Mouse (Mus musculus): ENCODE results near the gene Pkdrej.

Gene Pkdrej

GRCm38 (mm10) chr15:85772146-85772740 is 49.3 kb downstream of the Pkdrej start:
- DNase-seq (ENCODE audit: low read depth in 1 of 2, low spot score in 2 of 2), result no peak

GRCm38 (mm10) chr15:85771306-85772121 is 50.0 kb downstream of the Pkdrej start:
- DNase-seq (ENCODE audit: low read depth in 1 of 2, low spot score in 2 of 2), result no peak

- no peak for DNase-seq (ENCODE audit: low read depth in 1 of 2, low spot score in 2 of 2)
Measured at GRCm38 (mm10) chr15:85768991-85769390, 52.5 kb downstream of the Pkdrej start.

GRCm38 (mm10) chr15:85766677-85767076 is 54.9 kb downstream of the Pkdrej start:
- DNase-seq (ENCODE audit: low read depth in 1 of 2, low spot score in 2 of 2), result no peak

GRCm38 (mm10) chr15:85765022-85765421 is 56.5 kb downstream of the Pkdrej start:
- no peak for DNase-seq (ENCODE audit: low read depth in 1 of 2, low spot score in 2 of 2)

All from monocyte, adult 2 months (primary cell).